Mouse (Mus musculus) retina, embryonic 14.5 days (tissue): ENCODE measurements around the gene Adam11.

Experiments used
- DNase-seq: peaks from one replicate; pipeline ENCODE4 v3.0.0-alpha.2; 2015; ENCODE audit warnings: low spot score

Adam11 gene

GRCm38 (mm10) chr11:102778597-102778996 is 17.4 kb downstream of the Adam11 start:
- no peak for DNase-seq

- no peak for DNase-seq
These were observed 17.9 kb downstream of the Adam11 start for GRCm38 (mm10) chr11:102779081-102779638.

- no peak for DNase-seq
These were observed 18.6 kb downstream of the Adam11 start for GRCm38 (mm10) chr11:102779824-102780223.

GRCm38 (mm10) chr11:102780271-102780985 is 19.2 kb downstream of the Adam11 start:
- no peak for DNase-seq

GRCm38 (mm10) chr11:102780986-102781351 is 19.7 kb downstream of the Adam11 start:
- DNase-seq, result no peak

GRCm38 (mm10) chr11:102781523-102781922 is 20.3 kb downstream of the Adam11 start:
- no peak for DNase-seq

GRCm38 (mm10) chr11:102783443-102783842 is 22.2 kb downstream of the Adam11 start:
- no peak for DNase-seq

- no peak for DNase-seq
These were observed 26.5 kb downstream of the Adam11 start for GRCm38 (mm10) chr11:102787688-102788177.

GRCm38 (mm10) chr11:102791682-102792445 is 30.6 kb downstream of the Adam11 start:
- no peak for DNase-seq

- no peak for DNase-seq
These were observed 32.9 kb downstream of the Adam11 start for GRCm38 (mm10) chr11:102794157-102794556.

GRCm38 (mm10) chr11:102803453-102803852 is 42.2 kb downstream of the Adam11 start:
- no peak for DNase-seq

- no peak for DNase-seq
These were observed 47.0 kb downstream of the Adam11 start for GRCm38 (mm10) chr11:102808246-102808645.

GRCm38 (mm10) chr11:102810721-102811485 is 49.7 kb downstream of the Adam11 start:
- DNase-seq, result no peak

- no peak for DNase-seq
These were observed 53.6 kb downstream of the Adam11 start for GRCm38 (mm10) chr11:102814881-102815280.

- DNase-seq, result peak; percentile 61
These were observed 57.1 kb downstream of the Adam11 start for GRCm38 (mm10) chr11:102818121-102819020.

GRCm38 (mm10) chr11:102819021-102819782 is 58.0 kb downstream of the Adam11 start, which contains the start of gene Gjc1:
Gjc1 (minus strand) TSS chr11:102819700.
- DNase-seq, result peak; percentile 78

GRCm38 (mm10) chr11:102819783-102820385 is 58.6 kb downstream of the Adam11 start:
- DNase-seq, result no peak

GRCm38 (mm10) chr11:102820432-102820831 is 59.2 kb downstream of the Adam11 start:
- no peak for DNase-seq

- DNase-seq, result no peak
These were observed 60.0 kb downstream of the Adam11 start for GRCm38 (mm10) chr11:102821231-102821630.

- DNase-seq, result no peak
These were observed 65.2 kb downstream of the Adam11 start for GRCm38 (mm10) chr11:102826476-102826875.
